Mouse (Mus musculus): ENCODE measurements at regions not wholly inside any gene's neighbourhood (a gene's known extent, or its start where the extent isn't known, plus 50 kb on each side); places are given as distances from the start of the nearest gene placed in this dataset.
"Not testable (repeated sequence)": the region's sequence is repeated elsewhere in the genome, so short reads cannot be mapped to it uniquely, and the experiment has no call there.

GRCm38 (mm10) chr7:60622271-60623249 is 482.5 kb upstream of the Snrpn start:
- peak; percentile 10 for DNase-seq (ENCODE audit: low read depth)

DNA sequence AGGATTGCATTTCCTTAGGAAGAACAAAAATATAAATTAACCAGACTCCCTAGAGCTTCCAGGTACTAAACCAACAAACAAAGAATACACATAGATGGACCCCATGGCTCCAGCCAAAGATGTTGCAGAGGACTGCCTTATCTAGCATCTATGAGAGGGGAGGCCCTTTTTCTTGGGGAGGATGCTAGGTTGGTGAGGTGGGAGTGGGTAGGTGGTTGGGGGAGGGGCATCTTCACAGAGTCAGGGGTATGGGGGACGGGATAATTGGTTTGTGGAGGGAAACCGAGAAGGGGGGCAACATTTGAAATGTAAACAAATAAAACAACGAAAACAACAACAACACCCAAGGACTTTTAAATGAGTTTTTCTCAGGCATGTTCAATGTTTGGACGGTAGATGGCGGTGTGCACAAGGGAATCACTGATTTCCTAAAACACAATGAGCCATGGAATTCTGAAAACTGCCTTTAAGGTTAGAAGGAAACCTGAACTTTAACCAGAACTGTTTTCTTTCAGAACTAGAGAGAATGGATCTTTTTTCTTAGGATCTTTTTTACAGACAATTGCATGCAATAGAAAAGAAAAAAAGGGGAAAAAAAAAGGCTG is 477.2 kb upstream of the Snrpn start:
- DNase-seq (ENCODE audit: low read depth), result not testable (repeated sequence)
